Mouse (Mus musculus) hindbrain, embryonic 10.5 days (tissue): ENCODE measurements around the gene Coro1c. TPM values are rescaled to one million over a fixed set of nuclear protein-coding genes. Genes with fewer than 3 reads are reported as not detected.

ENCODE experiments used
- DNase-seq: peaks from one replicate; pipeline ENCODE4 v3.0.0-alpha.2; 2017; ENCODE audit warnings: low spot score
- H3K27ac ChIP-seq: fragments of 300-500 bp; sonication (generic); 2 replicates; pipeline ENCODE4 v1.5.1; 2016; ENCODE audit warnings: mild to moderate bottlenecking, moderate library complexity
- H3K27me3 ChIP-seq: fragments of 300-500 bp; sonication (generic); 2 replicates; pipeline ENCODE4 v1.6.1; 2016; ENCODE audit warnings: mild to moderate bottlenecking; ENCODE audit not compliant: poor library complexity, insufficient read depth, severe bottlenecking
- H3K36me3 ChIP-seq: fragments of 300-500 bp; sonication (generic); 2 replicates; pipeline ENCODE4 v1.6.1; 2016; ENCODE audit warnings: mild to moderate bottlenecking, moderate library complexity
- H3K4me1 ChIP-seq: fragments of 300-500 bp; sonication (generic); replicated peaks from 2 replicates; pipeline ENCODE4 v1.6.1; 2016; ENCODE audit warnings: mild to moderate bottlenecking
- H3K4me3 ChIP-seq: fragments of 300-500 bp; sonication (generic); 2 replicates; pipeline ENCODE4 v1.5.1; 2016; ENCODE audit warnings: mild to moderate bottlenecking, moderate library complexity
- H3K9me3 ChIP-seq: fragments of 300-500 bp; sonication (generic); 2 replicates; pipeline ENCODE4 v1.6.1; 2016; ENCODE audit warnings: mild to moderate bottlenecking, moderate library complexity
- WGBS: fragments of 180-500 bp; shearing (Covaris S2); methylation state at CpG from one replicate; pipeline ENCODE4 v1.1.7; 2016; 5-methylcytosine and 5-hydroxymethylcytosine counted together
- polyA plus RNA-seq: library from polyadenylated mRNA; unstranded; fragments of >200 nt; fragmentation: Nextera tagmentation; extraction: Ambion mirVana; gene quantifications from 2 replicates; pipeline ENCODE4 v1.2.1, GENCODE M21; 2016

The Coro1c gene
- polyA plus RNA-seq, 1 experiment from 2014 or later, result 258 TPM

GRCm38 (mm10) chr5:113857631-113858030 is 50.9 kb downstream of the Coro1c start:
- peaks cover 54% of the 10 kb centered on the region for H3K36me3 ChIP-seq

GRCm38 (mm10) chr5:113856631-113857030 is 51.9 kb downstream of the Coro1c start:
- Histone ChIP-seq H3K36me3 (peaks cover 49% of the 10 kb centered on the region), H3K27me3 (no peaks in the 10 kb centered on the region), H3K4me1 (peaks cover 50% of the 10 kb centered on the region), H3K27ac (peak overlapping the region; percentile 36), H3K9me3 (no peaks in the 10 kb centered on the region), H3K4me3 (no peak overlapping the region)
- 67% methylated on average over 7 of the region's 7 CpGs for WGBS
- DNase-seq, result no peak

More at GRCm38 (mm10) chr5:113857631-113858030, 50.9 kb downstream of the Coro1c start:
- H3K4me1 ChIP-seq, result peaks cover 53% of the 10 kb centered on the region
- 0 out of 2 replicates have a peak overlapping the region, but pooled peaks have one; percentile 36 for H3K27ac ChIP-seq
- H3K9me3 ChIP-seq, result no peaks in the 10 kb centered on the region
- no peak overlapping the region for H3K4me3 ChIP-seq
- DNase-seq, result no peak
- H3K27me3 ChIP-seq, result no peaks in the 10 kb centered on the region
- WGBS, result 67% methylated on average over 8 of the region's 8 CpGs

- 36% methylated on average over 3 of the region's 3 CpGs for WGBS
- H3K27ac ChIP-seq, result peak overlapping the region; percentile 36
- H3K36me3 ChIP-seq, result peaks cover 49% of the 10 kb centered on the region
- H3K9me3 ChIP-seq, result no peaks in the 10 kb centered on the region
- no peak overlapping the region for H3K4me3 ChIP-seq
- peak; percentile 35 for DNase-seq
- H3K27me3 ChIP-seq, result no peaks in the 10 kb centered on the region
- H3K4me1 ChIP-seq, result peaks cover 50% of the 10 kb centered on the region
These were observed 52.9 kb downstream of the Coro1c start for GRCm38 (mm10) chr5:113855696-113856095.

GRCm38 (mm10) chr5:113855117-113855516 is 53.4 kb downstream of the Coro1c start:
- Histone ChIP-seq H3K4me3 (no peak overlapping the region), H3K27me3 (no peaks in the 10 kb centered on the region), H3K36me3 (peaks cover 50% of the 10 kb centered on the region), H3K27ac (peak overlapping the region; percentile 36), H3K4me1 (peaks cover 50% of the 10 kb centered on the region), H3K9me3 (no peaks in the 10 kb centered on the region)
- 90% methylated on average over 10 of the region's 10 CpGs for WGBS
- DNase-seq, result no peak

GRCm38 (mm10) chr5:113854494-113854893 is 54.1 kb downstream of the Coro1c start:
- Histone ChIP-seq H3K27ac (no peak overlapping the region), H3K4me1 (peaks cover 49% of the 10 kb centered on the region), H3K4me3 (no peak overlapping the region), H3K27me3 (no peaks in the 10 kb centered on the region), H3K9me3 (no peaks in the 10 kb centered on the region), H3K36me3 (peaks cover 52% of the 10 kb centered on the region)
- 49% methylated on average over 14 of the region's 14 CpGs for WGBS
- peak; percentile 77 for DNase-seq

DNA sequence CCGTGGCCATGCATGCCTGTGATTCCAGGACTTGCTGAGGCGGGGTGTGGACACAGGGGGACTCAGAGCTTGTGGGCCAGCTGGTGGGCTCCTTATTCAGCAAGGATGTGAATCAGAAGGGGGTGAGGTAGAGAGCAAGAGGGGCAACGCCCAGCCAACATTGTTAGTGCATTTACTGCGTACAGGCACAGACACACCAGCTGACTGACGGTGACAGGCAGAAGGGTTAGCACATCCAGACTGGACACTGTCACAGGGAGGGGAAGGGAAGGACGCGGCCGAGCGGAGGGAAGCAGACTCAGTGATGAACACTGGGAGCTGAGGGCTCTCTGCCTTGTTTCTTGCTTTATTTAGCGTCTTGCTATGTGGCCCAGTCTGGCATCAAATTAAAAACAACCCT is 55.0 kb downstream of the Coro1c start:
- peaks cover 62% of the 10 kb centered on the region for H3K36me3 ChIP-seq
- no peaks in the 10 kb centered on the region for H3K9me3 ChIP-seq
- WGBS, result 92% methylated on average over 10 of the region's 10 CpGs
- no peak overlapping the region for H3K27ac ChIP-seq
- no peak for DNase-seq
- H3K4me1 ChIP-seq, result peaks cover 39% of the 10 kb centered on the region
- no peak overlapping the region for H3K4me3 ChIP-seq
- H3K27me3 ChIP-seq, result no peaks in the 10 kb centered on the region

GRCm38 (mm10) chr5:113852463-113852862 is 56.1 kb downstream of the Coro1c start:
- Histone ChIP-seq H3K9me3 (no peaks in the 10 kb centered on the region), H3K27ac (no peak overlapping the region), H3K4me1 (peaks cover 33% of the 10 kb centered on the region), H3K36me3 (peaks cover 72% of the 10 kb centered on the region), H3K4me3 (no peak overlapping the region), H3K27me3 (no peaks in the 10 kb centered on the region)
- 94% methylated on average over 7 of the region's 7 CpGs for WGBS
- no peak for DNase-seq

- 87% methylated on average over 8 of the region's 8 CpGs for WGBS
- DNase-seq, result no peak
- Histone ChIP-seq H3K4me3 (no peak overlapping the region), H3K36me3 (peaks cover 85% of the 10 kb centered on the region), H3K9me3 (no peaks in the 10 kb centered on the region), H3K27ac (no peak overlapping the region), H3K27me3 (no peaks in the 10 kb centered on the region), H3K4me1 (peaks cover 15% of the 10 kb centered on the region)
These were observed 57.8 kb downstream of the Coro1c start for GRCm38 (mm10) chr5:113850680-113851230.

GRCm38 (mm10) chr5:113847636-113848035 is 60.9 kb downstream of the Coro1c start:
- no peaks in the 10 kb centered on the region for H3K27me3 ChIP-seq
- no peak overlapping the region for H3K4me3 ChIP-seq
- no peaks in the 10 kb centered on the region; the same call in 1 of the 2 replicates for H3K4me1 ChIP-seq
- no peaks in the 10 kb centered on the region for H3K9me3 ChIP-seq
- no peak for DNase-seq
- peaks cover 95% of the 10 kb centered on the region for H3K36me3 ChIP-seq
- H3K27ac ChIP-seq, result no peak overlapping the region
- WGBS, result 84% methylated on average over 9 of the region's 9 CpGs

DNA sequence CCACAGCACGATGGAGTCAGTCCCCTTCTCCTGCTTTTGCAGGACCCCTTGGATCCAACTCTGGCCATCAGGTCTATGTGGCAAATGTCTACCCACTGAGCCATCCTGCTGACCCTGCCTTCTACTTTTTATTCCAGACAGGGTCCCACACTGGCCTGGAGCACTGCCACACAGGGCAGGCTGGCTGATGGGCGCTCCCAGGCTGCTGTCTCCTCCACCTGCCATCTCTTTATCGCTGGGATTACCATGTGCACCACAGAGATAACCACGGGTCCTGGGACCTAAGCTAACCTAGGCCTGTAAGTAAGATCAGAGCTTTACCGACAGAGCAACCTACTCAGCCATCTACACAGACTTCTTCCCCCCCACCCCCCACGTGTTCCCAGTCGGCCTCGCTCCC is 61.9 kb downstream of the Coro1c start:
- Histone ChIP-seq H3K27ac (no peak overlapping the region), H3K9me3 (no peaks in the 10 kb centered on the region), H3K27me3 (no peaks in the 10 kb centered on the region), H3K4me3 (no peak overlapping the region), H3K36me3 (peaks cover 100% of the 10 kb centered on the region), H3K4me1 (no peaks in the 10 kb centered on the region; the same call in 1 of the 2 replicates)
- 90% methylated on average over 8 of the region's 8 CpGs for WGBS
- no peak for DNase-seq

DNA sequence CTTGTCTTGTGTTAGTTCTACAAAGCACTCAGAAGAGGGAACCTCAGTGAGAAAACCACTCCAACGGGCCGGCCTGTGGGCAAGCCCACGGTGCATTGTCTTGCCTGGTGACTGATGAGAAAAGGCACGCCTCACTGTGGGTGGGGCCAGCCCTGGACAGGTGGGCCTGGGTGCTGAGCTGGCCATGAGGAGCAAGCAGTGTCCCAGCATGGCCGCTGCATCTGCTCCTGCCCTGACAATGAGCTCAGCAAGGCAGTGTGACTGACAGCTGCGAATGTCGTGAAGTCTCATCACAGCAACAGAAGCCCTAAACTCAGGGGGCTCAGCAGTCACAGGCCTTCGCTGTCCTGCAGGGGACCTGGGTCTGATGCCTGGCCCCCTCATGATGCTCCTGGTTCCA is 62.9 kb downstream of the Coro1c start:
- peaks cover 99% of the 10 kb centered on the region for H3K36me3 ChIP-seq

GRCm38 (mm10) chr5:113844721-113845120 is 63.8 kb downstream of the Coro1c start:
- Histone ChIP-seq H3K36me3 (peaks cover 99% of the 10 kb centered on the region), H3K9me3 (no peaks in the 10 kb centered on the region), H3K27me3 (no peaks in the 10 kb centered on the region), H3K27ac (0 out of 2 replicates have a peak overlapping the region, but pooled peaks have one; percentile 18), H3K4me1 (no peaks in the 10 kb centered on the region; the same call in 1 of the 2 replicates), H3K4me3 (no peak overlapping the region)
- 75% methylated on average over 7 of the region's 7 CpGs for WGBS
- peak; percentile 32 for DNase-seq

More for the DNA sequence above, 62.9 kb downstream of the Coro1c start:
- H3K27me3 ChIP-seq, result no peaks in the 10 kb centered on the region
- no peak for DNase-seq
- H3K4me3 ChIP-seq, result no peak overlapping the region
- no peak overlapping the region for H3K27ac ChIP-seq
- H3K4me1 ChIP-seq, result no peaks in the 10 kb centered on the region; the same call in 1 of the 2 replicates
- WGBS, result 91% methylated on average over 8 of the region's 8 CpGs
- no peaks in the 10 kb centered on the region for H3K9me3 ChIP-seq

DNA sequence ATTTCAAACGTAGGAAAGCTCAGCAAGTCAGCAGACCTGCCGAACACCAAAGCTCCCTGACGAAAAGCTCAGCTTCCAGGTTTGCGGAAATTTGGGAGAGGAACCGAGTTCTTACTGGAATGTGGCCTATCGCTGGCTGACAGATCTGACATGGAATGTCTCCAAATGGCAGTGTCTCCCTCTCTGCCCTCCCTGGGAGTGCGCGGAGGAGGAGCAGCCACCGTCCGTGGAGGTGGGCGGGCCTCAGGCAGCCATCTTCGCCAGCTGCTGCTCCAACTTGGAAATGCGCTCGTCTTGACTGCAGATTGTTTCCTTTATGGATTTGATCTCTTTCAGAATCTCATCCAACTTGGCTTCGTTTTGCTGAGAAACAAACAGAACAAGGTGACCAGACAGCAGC is 64.5 kb downstream of the Coro1c start:
- Histone ChIP-seq H3K4me3 (no peak overlapping the region), H3K36me3 (peaks cover 95% of the 10 kb centered on the region), H3K9me3 (no peaks in the 10 kb centered on the region), H3K27me3 (no peaks in the 10 kb centered on the region), H3K4me1 (no peaks in the 10 kb centered on the region; the same call in 1 of the 2 replicates), H3K27ac (no peak overlapping the region)
- no peak for DNase-seq
- WGBS, result 88% methylated on average over 15 of the region's 15 CpGs
